Comparison of ENCODE assay signal across 10 mouse cellular contexts in genomic region chr10:81190912-81191321, GRCm38 (mm10). TPM values are rescaled to one million over a fixed set of nuclear protein-coding genes. Genes with fewer than 3 reads are reported as not detected.
DNase-seq lines count a peak whose midpoint lies in the region; ATAC-seq and TF ChIP-seq lines count a peak whose summit lies in the region.
"Had no signal": no experiment of that assay in that cellular context is flagged by ENCODE, and none has a peak within 500 bp of the region (broad histone marks: within the 10 kb centered on the region; RNA-seq: fewer than 3 reads in every experiment).

No protein-coding gene starts in this region.

- 54% methylated on average over 6 of the region's 6 CpGs for WGBS in lung, embryonic 14.5 days
- 53% methylated on average over 6 of the region's 6 CpGs for WGBS in heart, postnatal 0 days

- H3K9ac ChIP-seq in lung, embryonic 14.5 days = no peak overlapping the region
- no peak overlapping the region for H3K9ac ChIP-seq in heart, postnatal 0 days (replicated peaks; ENCODE audit: low read depth, low read length)

- peaks cover 49% of the 10 kb centered on the region for H3K36me3 ChIP-seq in lung, embryonic 14.5 days (ENCODE audit: insufficient read depth)
- peaks cover 23% of the 10 kb centered on the region; the same call in 1 of the 2 replicates for H3K36me3 ChIP-seq in heart, postnatal 0 days (replicated peaks; ENCODE audit: control insufficient read depth, insufficient read depth, low read length)

- peak overlapping the region; percentile 90; the same call in 1 of the 2 replicates for H3K27ac ChIP-seq in lung, embryonic 14.5 days (ENCODE audit: low read depth)
- H3K27ac ChIP-seq in heart, postnatal 0 days (ENCODE audit: low read depth) = peak overlapping the region; percentile 98

- no peak for TF ChIP-seq EP300 in heart, postnatal 0 days (IDR thresholded peaks at IDR 0.05; ENCODE audit: low read depth)

- ATAC-seq in lung, embryonic 14.5 days (ENCODE audit: insufficient read depth) = no peak
- ATAC-seq in heart, postnatal 0 days (ENCODE audit: insufficient read depth, low read depth) = no peak

- peak; percentile 60 for DNase-seq in cerebellum, adult 11-12 months
- DNase-seq in cerebellum, postnatal 25 days = no peak
- peak; percentile 39 for DNase-seq in lung, embryonic 14.5 days
- no peak for DNase-seq in lung, adult 18-20 months
- DNase-seq in heart, postnatal 0 days (ENCODE audit: low spot score) = no peak
- peak; percentile 51 for DNase-seq in naive thymus-derived CD4-positive, alpha-beta T cell, adult 2 months (ENCODE audit: low read depth)
- DNase-seq in urinary bladder, adult 2 months (ENCODE audit: low spot score) = no peak
- DNase-seq in thymus, postnatal 25 days = no peak

- H3K4me3 ChIP-seq in lung, embryonic 14.5 days (ENCODE audit: low read depth, low read length) = no peak overlapping the region
- no peak overlapping the region for H3K4me3 ChIP-seq in heart, postnatal 0 days (ENCODE audit: low read depth, low read length)

- peaks cover 28% of the 10 kb centered on the region for H3K27me3 ChIP-seq in lung, embryonic 14.5 days (ENCODE audit: insufficient read depth, low read length)
- no peaks in the 10 kb centered on the region for H3K27me3 ChIP-seq in heart, postnatal 0 days (ENCODE audit: control insufficient read depth, insufficient read depth, low read length)

- H3K4me2 ChIP-seq in lung, embryonic 14.5 days = no peak overlapping the region
- no peak overlapping the region for H3K4me2 ChIP-seq in heart, postnatal 0 days (ENCODE audit: low read depth, low read length)

- TF ChIP-seq CTCF in lung, embryonic 14.5 days (IDR thresholded peaks at IDR 0.05; ENCODE audit: low read depth) = peak; percentile 48
- peak; percentile 31 for TF ChIP-seq CTCF in heart, postnatal 0 days (IDR thresholded peaks at IDR 0.05; ENCODE audit: low read depth)

- no peaks in the 10 kb centered on the region for H3K9me3 ChIP-seq in lung, embryonic 14.5 days (ENCODE audit: low read depth, low read length)
- H3K9me3 ChIP-seq in heart, postnatal 0 days (replicated peaks; ENCODE audit: control insufficient read depth, low read length) = no peaks in the 10 kb centered on the region

- H3K4me1 ChIP-seq in lung, embryonic 14.5 days (ENCODE audit: insufficient read depth) = 0 out of 2 replicates have a peak, but pooled peaks cover 4% of the 10 kb centered on the region
- peaks cover 14% of the 10 kb centered on the region; the same call in 1 of the 2 replicates for H3K4me1 ChIP-seq in heart, postnatal 0 days (ENCODE audit: control insufficient read depth, insufficient read depth)

RNA-seq across cellular contexts. Expression of gene 4930442H23Rik, which starts 7.3 kb away (rescaled TPM):
- not detected in 2 replicates for polyA plus RNA-seq in lung, embryonic 14.5 days (2014; fragmentation: Nextera tagmentation; extraction: Ambion mirVana)
- not detected in 2 replicates for total RNA-seq in heart, postnatal 0 days (2014; rRNA removed; ENCODE audit: low replicate concordance)
- 0.12 TPM in 1 of 2 replicates, not detected in the other for polyA plus RNA-seq in heart, postnatal 0 days (2015; fragmentation: Nextera tagmentation; extraction: Ambion mirVana)
- polyA plus RNA-seq in urinary bladder, adult 2 months (2012; rRNA removed) = not detected in 2 replicates
- total RNA-seq: heart, adult 18-20 months had no signal
- polyA plus RNA-seq: liver, embryonic 16.5 days had no signal

RNA-seq across cellular contexts. Expression of gene Dapk3, which starts 8.1 kb away (rescaled TPM):
- 52.6 and 55.8 TPM in 2 replicates for polyA plus RNA-seq in lung, embryonic 14.5 days (2014; fragmentation: Nextera tagmentation; extraction: Ambion mirVana)
- total RNA-seq in heart, postnatal 0 days (2014; rRNA removed; ENCODE audit: low replicate concordance) = 56.5 and 72.7 TPM in 2 replicates
- 29.0 and 31.7 TPM in 2 replicates for polyA plus RNA-seq in heart, postnatal 0 days (2015; fragmentation: Nextera tagmentation; extraction: Ambion mirVana)
- polyA plus RNA-seq in urinary bladder, adult 2 months (2012; rRNA removed) = 58.2 and 61.1 TPM in 2 replicates

RNA-seq across cellular contexts. Expression of gene Nmrk2, which starts 10.9 kb away (rescaled TPM):
- 0.23 TPM in 1 of 2 replicates, not detected in the other for polyA plus RNA-seq in lung, embryonic 14.5 days (2014; fragmentation: Nextera tagmentation; extraction: Ambion mirVana)
- 30.5 and 35.2 TPM in 2 replicates for total RNA-seq in heart, postnatal 0 days (2014; rRNA removed; ENCODE audit: low replicate concordance)
- polyA plus RNA-seq in heart, postnatal 0 days (2015; fragmentation: Nextera tagmentation; extraction: Ambion mirVana) = 13.0 and 14.2 TPM in 2 replicates
- polyA plus RNA-seq in urinary bladder, adult 2 months (2012; rRNA removed) = not detected in 2 replicates

RNA-seq across cellular contexts. Expression of gene Eef2, which starts 14.5 kb away (rescaled TPM):
- polyA plus RNA-seq in lung, embryonic 14.5 days (2014; fragmentation: Nextera tagmentation; extraction: Ambion mirVana) = 481 and 493 TPM in 2 replicates
- 1,828 and 2,004 TPM in 2 replicates for total RNA-seq in heart, postnatal 0 days (2014; rRNA removed; ENCODE audit: low replicate concordance)
- 353 and 370 TPM in 2 replicates for polyA plus RNA-seq in heart, postnatal 0 days (2015; fragmentation: Nextera tagmentation; extraction: Ambion mirVana)
- polyA plus RNA-seq in urinary bladder, adult 2 months (2012; rRNA removed) = 1,109 and 1,486 TPM in 2 replicates

RNA-seq across cellular contexts. Expression of gene Pias4, which starts 23.2 kb away (rescaled TPM):
- 38.7 and 47.9 TPM in 2 replicates for polyA plus RNA-seq in lung, embryonic 14.5 days (2014; fragmentation: Nextera tagmentation; extraction: Ambion mirVana)
- 14.4 and 19.6 TPM in 2 replicates for total RNA-seq in heart, postnatal 0 days (2014; rRNA removed; ENCODE audit: low replicate concordance)
- polyA plus RNA-seq in heart, postnatal 0 days (2015; fragmentation: Nextera tagmentation; extraction: Ambion mirVana) = 19.8 and 20.7 TPM in 2 replicates
- polyA plus RNA-seq in urinary bladder, adult 2 months (2012; rRNA removed) = 12.5 and 17.9 TPM in 2 replicates

Comparison
In these comparisons a context has a peak if more than half of its experiments do, and no peak if none do; other contexts are left out.
1. DNase-seq: peak in cerebellum, adult 11-12 months (single experiment), lung, embryonic 14.5 days (single experiment) and naive thymus-derived CD4-positive, alpha-beta T cell, adult 2 months (single experiment); none in cerebellum, postnatal 25 days (0 of 2), lung, adult 18-20 months (0 of 2), heart, postnatal 0 days (single experiment), urinary bladder, adult 2 months (single experiment) and thymus, postnatal 25 days (single experiment).
2. RNA of gene Nmrk2, which starts 10.9 kb away (polyA plus RNA-seq): 13.0 to 14.2 TPM in heart, postnatal 0 days; 0.23 TPM in lung, embryonic 14.5 days and not detected in urinary bladder, adult 2 months; every median in the first group is over 10 times any median in the second.